Mouse (Mus musculus) ES-E14 (cell line): ENCODE measurements around the gene G0s2.

Source experiments
- CHD2 ChIP-seq: IDR thresholded peaks from 2 replicates; pipeline ENCODE4 v1.6.1; 2014; ENCODE audit warnings: mild to moderate bottlenecking, low read depth, low read length, inconsistent platforms
- HCFC1 ChIP-seq: IDR thresholded peaks from 2 replicates; pipeline ENCODE4 v1.6.1; 2012; ENCODE audit warnings: low read length, inconsistent platforms, borderline replicate concordance; ENCODE audit not compliant: insufficient read depth
- MAFK ChIP-seq: IDR thresholded peaks from 2 replicates; pipeline ENCODE4 v1.6.1; 2014; ENCODE audit warnings: mild to moderate bottlenecking, low read depth, low read length, inconsistent platforms; ENCODE audit not compliant: insufficient read depth
- ZC3H11A ChIP-seq: IDR thresholded peaks from 2 replicates; pipeline ENCODE4 v1.6.1; 2012; ENCODE audit warnings: low read depth, mild to moderate bottlenecking, inconsistent platforms, low read length, borderline replicate concordance
- ZNF384 ChIP-seq: IDR thresholded peaks from 2 replicates; pipeline ENCODE4 v1.6.1; 2012; ENCODE audit warnings: low read depth, low read length, inconsistent platforms

DNA sequence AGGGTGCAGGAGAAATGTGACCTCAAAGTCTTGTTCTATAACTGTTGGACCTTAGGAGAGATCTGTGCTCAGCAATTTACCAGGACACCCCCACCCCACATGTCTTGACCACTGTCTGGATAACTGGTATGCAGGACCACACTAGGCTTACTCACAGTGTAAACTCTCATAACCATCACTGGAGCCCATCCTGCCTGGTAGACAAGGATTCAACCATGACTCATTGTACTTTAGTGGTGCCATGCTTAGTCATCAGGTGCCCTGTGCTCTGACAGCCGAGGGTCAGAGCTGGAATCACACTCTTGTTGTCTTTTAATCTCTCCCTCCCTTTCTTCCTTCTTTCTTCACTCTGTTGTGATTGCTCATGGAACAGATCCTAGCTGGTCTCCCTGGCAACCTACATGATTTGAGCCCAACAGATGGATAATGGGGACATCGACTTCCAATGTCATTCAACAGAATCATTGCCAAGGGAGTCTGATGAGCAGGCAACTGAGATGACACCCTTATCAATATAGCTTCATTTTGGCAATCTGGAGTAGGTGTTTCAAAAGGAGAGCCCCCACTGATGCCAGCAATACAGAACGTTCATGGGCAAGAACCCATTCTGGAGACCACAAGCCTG lies 25.2 kb upstream of the G0s2 start:
- no peak for TF ChIP-seq HCFC1
- TF ChIP-seq CHD2: no peak
- no peak for TF ChIP-seq MAFK
- TF ChIP-seq ZC3H11A: no peak
- TF ChIP-seq ZNF384: no peak
